Mouse (Mus musculus): ENCODE measurements around the gene Dhrs13. TPM values are rescaled to one million over a fixed set of nuclear protein-coding genes. Genes with fewer than 3 reads are reported as not detected.
A peak's percentile ranks its signal among the peaks of the same experiment; 100 is the strongest.

The Dhrs13 gene
- polyA plus RNA-seq (2016; fragmentation: Nextera tagmentation; extraction: Ambion mirVana), result 16.1 and 17.5 TPM in 2 replicates

GRCm38 (mm10) chr11:78031947-78032808 lies at the start of gene Dhrs13:
Gene Dhrs13 (plus strand): TSS chr11:78032280.
- H3K4me3 ChIP-seq, result peak within 1 kb of the TSS; percentile 79
- WGBS, result under 1% methylated on average over 96 of the region's 96 CpGs
- peak; percentile 93 for DNase-seq (ENCODE audit: low spot score)
- peaks cover 51% of the 10 kb centered on the region for H3K4me1 ChIP-seq
- peak within 1 kb of the TSS; percentile 92 for H3K27ac ChIP-seq
- no peaks in the 10 kb centered on the region for H3K9me3 ChIP-seq (replicated peaks)
- no peaks in the 10 kb centered on the region for H3K27me3 ChIP-seq (ENCODE audit: low read depth, poor library complexity, severe bottlenecking)
- H3K36me3 ChIP-seq, result peaks cover 54% of the 10 kb centered on the region

GRCm38 (mm10) chr11:77982441-77982905 lies 49.6 kb upstream of the Dhrs13 start, which contains the start of gene Phf12:
Gene Phf12 (plus strand): TSS chr11:77982754.
- Histone ChIP-seq H3K4me3 (peak within 1 kb of the TSS; percentile 99), H3K9me3 (replicated peaks) (no peaks in the 10 kb centered on the region), H3K4me1 (peaks cover 15% of the 10 kb centered on the region), H3K27ac (peak within 1 kb of the TSS; percentile 95), H3K27me3 (ENCODE audit: low read depth, poor library complexity, severe bottlenecking) (peaks cover 5% of the 10 kb centered on the region; the same call in 1 of the 2 replicates), H3K36me3 (peaks cover 31% of the 10 kb centered on the region)
- under 1% methylated on average over 62 of the region's 62 CpGs for WGBS
- peak; percentile 98 for DNase-seq (ENCODE audit: low spot score)

- DNase-seq (ENCODE audit: low spot score), result peak; percentile 70
- Histone ChIP-seq H3K27me3 (ENCODE audit: low read depth, poor library complexity, severe bottlenecking) (no peaks in the 10 kb centered on the region), H3K27ac (peak overlapping the region; percentile 95), H3K4me3 (peak overlapping the region; percentile 99), H3K4me1 (peaks cover 15% of the 10 kb centered on the region), H3K36me3 (peaks cover 39% of the 10 kb centered on the region), H3K9me3 (replicated peaks) (no peaks in the 10 kb centered on the region)
- WGBS, result under 1% methylated on average over 32 of the region's 32 CpGs
Observed at GRCm38 (mm10) chr11:77983191-77983936, 48.7 kb upstream of the Dhrs13 start.

GRCm38 (mm10) chr11:77983937-77984835 lies 47.9 kb upstream of the Dhrs13 start:
- peaks cover 47% of the 10 kb centered on the region for H3K36me3 ChIP-seq
- under 1% methylated on average over 61 of the region's 63 CpGs for WGBS
- no peaks in the 10 kb centered on the region for H3K27me3 ChIP-seq (ENCODE audit: low read depth, poor library complexity, severe bottlenecking)
- H3K4me1 ChIP-seq, result peaks cover 15% of the 10 kb centered on the region
- H3K9me3 ChIP-seq (replicated peaks), result no peaks in the 10 kb centered on the region
- H3K4me3 ChIP-seq, result peak overlapping the region; percentile 99
- peak; percentile 88 for DNase-seq (ENCODE audit: low spot score)
- peak overlapping the region; percentile 95 for H3K27ac ChIP-seq

- H3K27ac ChIP-seq, result peak overlapping the region; percentile 95
- H3K4me1 ChIP-seq, result peaks cover 15% of the 10 kb centered on the region
- H3K9me3 ChIP-seq (replicated peaks), result no peaks in the 10 kb centered on the region
- peak; percentile 72 for DNase-seq (ENCODE audit: low spot score)
- no peaks in the 10 kb centered on the region for H3K27me3 ChIP-seq (ENCODE audit: low read depth, poor library complexity, severe bottlenecking)
- peak overlapping the region; percentile 99 for H3K4me3 ChIP-seq
- WGBS, result 0% methylated on average over 13 of the region's 13 CpGs
- H3K36me3 ChIP-seq, result peaks cover 54% of the 10 kb centered on the region
Observed at GRCm38 (mm10) chr11:77984836-77985231, 47.2 kb upstream of the Dhrs13 start.

- H3K27ac ChIP-seq, result 0 out of 2 replicates have a peak overlapping the region, but pooled peaks have one; percentile 95
- H3K9me3 ChIP-seq (replicated peaks), result no peaks in the 10 kb centered on the region
- no peaks in the 10 kb centered on the region for H3K27me3 ChIP-seq (ENCODE audit: low read depth, poor library complexity, severe bottlenecking)
- WGBS, result 85% methylated on average over 3 of the region's 3 CpGs
- peaks cover 61% of the 10 kb centered on the region for H3K36me3 ChIP-seq
- DNase-seq (ENCODE audit: low spot score), result no peak
- peaks cover 14% of the 10 kb centered on the region for H3K4me1 ChIP-seq
- H3K4me3 ChIP-seq, result peak overlapping the region; percentile 99
Observed at GRCm38 (mm10) chr11:77985541-77986065, 46.5 kb upstream of the Dhrs13 start.

- no peaks in the 10 kb centered on the region for H3K27me3 ChIP-seq (ENCODE audit: low read depth, poor library complexity, severe bottlenecking)
- H3K4me1 ChIP-seq, result peaks cover 12% of the 10 kb centered on the region
- H3K27ac ChIP-seq, result no peak overlapping the region
- DNase-seq (ENCODE audit: low spot score), result no peak
- no peaks in the 10 kb centered on the region for H3K9me3 ChIP-seq (replicated peaks)
- 96% methylated on average over 13 of the region's 13 CpGs for WGBS
- peaks cover 93% of the 10 kb centered on the region for H3K36me3 ChIP-seq
- no peak overlapping the region for H3K4me3 ChIP-seq
Observed at GRCm38 (mm10) chr11:77989071-77989690, 42.9 kb upstream of the Dhrs13 start.

- Histone ChIP-seq H3K9me3 (replicated peaks) (no peaks in the 10 kb centered on the region), H3K27me3 (ENCODE audit: low read depth, poor library complexity, severe bottlenecking) (no peaks in the 10 kb centered on the region), H3K4me1 (no peaks in the 10 kb centered on the region), H3K4me3 (no peak overlapping the region), H3K36me3 (peaks cover 91% of the 10 kb centered on the region), H3K27ac (no peak overlapping the region)
- 87% methylated on average over 1 of the region's 1 CpGs for WGBS
- no peak for DNase-seq (ENCODE audit: low spot score)
Observed at GRCm38 (mm10) chr11:77995556-77995955, 36.5 kb upstream of the Dhrs13 start.

GRCm38 (mm10) chr11:78006446-78006845 lies 25.6 kb upstream of the Dhrs13 start:
- 97% methylated on average over 5 of the region's 5 CpGs for WGBS
- DNase-seq (ENCODE audit: low spot score), result no peak
- Histone ChIP-seq H3K9me3 (replicated peaks) (no peaks in the 10 kb centered on the region), H3K4me1 (no peaks in the 10 kb centered on the region), H3K27ac (no peak overlapping the region), H3K36me3 (peaks cover 95% of the 10 kb centered on the region), H3K4me3 (no peak overlapping the region), H3K27me3 (ENCODE audit: low read depth, poor library complexity, severe bottlenecking) (no peaks in the 10 kb centered on the region)

GRCm38 (mm10) chr11:78019676-78020075 lies 12.4 kb upstream of the Dhrs13 start:
- H3K9me3 ChIP-seq (replicated peaks), result no peaks in the 10 kb centered on the region
- no peak overlapping the region for H3K27ac ChIP-seq
- H3K4me3 ChIP-seq, result no peak overlapping the region
- DNase-seq (ENCODE audit: low spot score), result peak; percentile 83
- no peaks in the 10 kb centered on the region for H3K4me1 ChIP-seq
- 27% methylated on average over 4 of the region's 4 CpGs for WGBS
- H3K27me3 ChIP-seq (ENCODE audit: low read depth, poor library complexity, severe bottlenecking), result no peaks in the 10 kb centered on the region
- peaks cover 100% of the 10 kb centered on the region for H3K36me3 ChIP-seq

GRCm38 (mm10) chr11:78023607-78024006 lies 8.5 kb upstream of the Dhrs13 start:
- Histone ChIP-seq H3K4me3 (no peak overlapping the region), H3K27ac (no peak overlapping the region), H3K4me1 (no peaks in the 10 kb centered on the region), H3K36me3 (peaks cover 98% of the 10 kb centered on the region), H3K9me3 (replicated peaks) (no peaks in the 10 kb centered on the region), H3K27me3 (ENCODE audit: low read depth, poor library complexity, severe bottlenecking) (no peaks in the 10 kb centered on the region)
- WGBS, result 87% methylated on average over 8 of the region's 8 CpGs
- DNase-seq (ENCODE audit: low spot score), result no peak

All from limb, embryonic 10.5 days (tissue).